Mouse (Mus musculus) liver, adult 2 months (tissue): ENCODE results near the gene Tnip3.

Experiments used
- CTCF ChIP-seq: fragments of 200-500 bp; IDR thresholded peaks from 2 replicates; pipeline ENCODE4 v1.5.1; 2011; ENCODE audit warnings: low read depth, low read length, control low read depth
- POLR2A ChIP-seq: fragments of 200-500 bp; IDR thresholded peaks from 2 replicates; pipeline ENCODE4 v1.6.1; 2011; ENCODE audit warnings: low read length, control low read depth; ENCODE audit not compliant: insufficient read depth; ENCODE audit errors: extremely low read depth

GRCm38 (mm10) chr6:65642431-65642830 lies 117.3 kb downstream of the Tnip3 start:
- TF ChIP-seq POLR2A (no peak), CTCF (no peak)
